Mouse (Mus musculus): ENCODE measurements at regions not wholly inside any gene's neighbourhood (a gene's known extent, or its start where the extent isn't known, plus 50 kb on each side); places are given as distances from the start of the nearest gene placed in this dataset.
A peak's percentile ranks its signal among the peaks of the same experiment; 100 is the strongest.

DNA sequence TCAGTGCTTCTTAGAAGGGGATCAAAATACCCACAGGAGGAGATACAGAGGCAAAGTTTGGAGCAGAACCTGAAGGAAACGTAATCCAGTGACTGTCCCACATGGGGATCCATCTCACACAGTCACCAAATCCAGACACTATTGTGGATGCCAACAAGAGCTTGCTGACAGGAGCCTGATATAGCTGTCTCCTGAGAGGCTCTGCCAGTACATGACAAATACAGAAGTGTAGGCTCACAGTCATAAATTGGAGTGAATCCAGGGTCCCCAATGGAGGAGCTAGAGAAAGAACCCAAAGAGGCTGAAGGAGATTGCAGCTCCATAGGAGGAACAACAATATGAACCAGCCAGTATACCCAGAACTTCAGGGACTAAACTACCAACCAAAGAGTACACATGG lies 389.5 kb upstream of the Cylc2 start:
- DNase-seq: peak; percentile 25 to 53
- intact Hi-C loops (cut with DNase I): no loop called here
